Mouse (Mus musculus): Measurements from ENCODE around the gene Map3k5.

GRCm38 (mm10) chr10:20101456-20101855 lies 167.2 kb downstream of the Map3k5 start:
- no peak for TF ChIP-seq EP300 (IDR thresholded peaks at IDR 0.05)
- TF ChIP-seq CTCF (IDR thresholded peaks at IDR 0.05) = no peak
